Mouse (Mus musculus) ES-Bruce4 (cell line): ENCODE data around the gene Kcnj9.

Experiments
- CTCF ChIP-seq: IDR thresholded peaks from one replicate; pipeline ENCODE4 v1.8.1; 2011; ENCODE audit warnings: low read depth, low read length
- EP300 ChIP-seq: IDR thresholded peaks from 2 replicates; pipeline ENCODE4 v1.6.1; 2011; ENCODE audit warnings: low read depth, low read length; ENCODE audit not compliant: insufficient read depth
- POLR2A ChIP-seq: IDR thresholded peaks from one replicate; pipeline ENCODE4 v1.8.1; 2011; ENCODE audit warnings: low read length; ENCODE audit not compliant: insufficient read depth

DNA sequence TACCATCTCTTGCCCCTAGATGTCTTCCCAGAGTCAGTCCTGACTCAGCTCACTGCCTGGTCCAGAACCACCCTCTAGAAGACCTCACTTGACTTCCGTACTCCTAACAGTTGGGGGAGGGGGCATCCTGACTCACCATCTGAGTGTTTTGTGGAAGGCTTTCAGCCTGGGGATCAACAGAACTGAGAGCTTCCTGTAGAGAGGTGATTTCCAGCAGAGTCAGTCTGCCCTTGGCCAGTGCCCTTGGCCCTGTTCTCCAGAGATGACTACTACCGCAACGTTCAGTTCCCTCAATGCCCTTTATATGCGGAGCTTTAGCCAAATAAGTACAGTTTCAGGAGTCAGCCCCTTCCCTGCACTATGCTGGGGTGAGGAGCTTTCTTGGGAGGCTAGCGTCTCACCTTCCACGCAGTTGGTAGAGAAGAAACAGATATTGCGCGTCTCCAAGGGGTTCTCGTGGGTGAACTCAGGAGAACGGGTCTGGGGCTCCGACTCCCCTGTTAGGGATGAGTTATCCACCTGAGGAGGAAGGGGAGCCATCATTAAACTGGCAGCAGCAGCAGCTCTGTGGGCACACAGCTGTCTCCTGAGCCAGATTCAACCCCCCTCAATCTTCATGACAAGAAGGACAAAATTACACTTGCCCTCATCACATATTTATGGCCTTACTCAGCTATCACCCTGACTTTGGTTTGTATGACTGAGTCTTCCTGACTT lies 40.1 kb downstream of the Kcnj9 start:
- no peak for TF ChIP-seq CTCF
- TF ChIP-seq EP300, result no peak
- TF ChIP-seq POLR2A, result no peak
